Mouse (Mus musculus) ES-E14 (cell line): ENCODE measurements at regions not wholly inside any gene's neighbourhood (a gene's known extent, or its start where the extent isn't known, plus 50 kb on each side); places are given as distances from the start of the nearest gene placed in this dataset.

ENCODE experiments used
- CHD2 ChIP-seq: IDR thresholded peaks from 2 replicates; pipeline ENCODE4 v1.6.1; 2014; ENCODE audit warnings: mild to moderate bottlenecking, low read depth, low read length, inconsistent platforms
- HCFC1 ChIP-seq: IDR thresholded peaks from 2 replicates; pipeline ENCODE4 v1.6.1; 2012; ENCODE audit warnings: low read length, inconsistent platforms, borderline replicate concordance; ENCODE audit not compliant: insufficient read depth
- ZC3H11A ChIP-seq: IDR thresholded peaks from 2 replicates; pipeline ENCODE4 v1.6.1; 2012; ENCODE audit warnings: low read depth, mild to moderate bottlenecking, inconsistent platforms, low read length, borderline replicate concordance

DNA sequence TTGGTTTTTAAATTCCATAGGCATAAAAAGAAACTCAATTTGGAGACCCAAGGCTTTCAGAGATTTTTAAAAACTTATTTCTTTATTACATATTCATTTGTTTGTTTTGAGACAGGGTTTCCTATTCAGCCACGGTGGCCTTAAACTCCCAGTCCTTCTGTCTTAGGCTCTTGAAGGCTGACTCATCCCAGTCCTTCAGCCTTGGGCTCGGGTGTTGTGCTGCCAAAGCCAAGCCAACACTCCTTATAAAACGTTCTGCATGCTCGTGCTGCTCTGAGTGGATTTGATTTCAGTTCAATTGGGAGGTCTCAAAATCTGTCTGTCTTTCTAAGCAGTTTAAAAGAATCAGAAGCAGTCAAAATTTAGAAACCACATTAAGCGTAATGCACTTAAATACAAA is 96.8 kb downstream of the Tmem200c start:
- TF ChIP-seq CHD2 (no peak), HCFC1 (no peak), ZC3H11A (no peak)
